Mouse (Mus musculus) right cerebral cortex, adult 2 months (tissue): ENCODE data around the gene Gm10487.
"Not testable (repeated sequence)": the region's sequence is repeated elsewhere in the genome, so short reads cannot be mapped to it uniquely, and the experiment has no call there.

ENCODE experiments used
- DNase-seq, 2 experiments: peaks; one replicate each; pipeline ENCODE4 v3.0.0; 2021 to 2022; ENCODE audit warnings: low spot score in 2 of 2

The Gm10487 gene

DNA sequence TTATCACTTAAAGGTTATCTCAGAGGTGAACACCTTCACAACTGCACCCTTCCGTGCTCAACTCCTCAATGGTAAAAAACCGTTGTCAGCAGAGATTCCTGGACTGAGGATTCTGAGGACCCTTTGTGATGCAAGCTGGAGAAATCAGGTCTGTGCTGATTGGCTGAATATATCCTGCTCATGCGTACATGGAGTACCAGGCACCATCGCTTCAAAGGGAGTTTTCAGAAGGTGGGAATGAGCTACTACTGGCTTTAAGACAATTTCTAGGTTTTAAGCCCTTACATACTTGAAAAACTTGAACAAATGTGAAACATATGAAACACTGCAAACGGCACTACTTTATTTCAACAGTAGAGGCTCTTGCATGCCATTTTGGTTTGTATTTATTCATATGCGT, at the start of gene Gm10487:
Gene Gm10487, minus strand, starts transcription at position 101 of the 400 bp plus-strand sequence.
- not testable (repeated sequence) for DNase-seq
